Mouse (Mus musculus) heart, adult 2 months (tissue): ENCODE results near the gene Selenoo.

Experiments
- CTCF ChIP-seq: fragments of 200-600 bp; IDR thresholded peaks from 2 replicates; pipeline ENCODE4 v1.8.1; 2022; ENCODE audit warnings: antibody characterized with exemption, mild to moderate bottlenecking, moderate library complexity
- POLR2A ChIP-seq: fragments of 200-500 bp; IDR thresholded peaks from 2 replicates; pipeline ENCODE4 v1.6.1; 2011; ENCODE audit warnings: mild to moderate bottlenecking, low read depth, low read length, control low read depth; ENCODE audit not compliant: insufficient read depth

DNA sequence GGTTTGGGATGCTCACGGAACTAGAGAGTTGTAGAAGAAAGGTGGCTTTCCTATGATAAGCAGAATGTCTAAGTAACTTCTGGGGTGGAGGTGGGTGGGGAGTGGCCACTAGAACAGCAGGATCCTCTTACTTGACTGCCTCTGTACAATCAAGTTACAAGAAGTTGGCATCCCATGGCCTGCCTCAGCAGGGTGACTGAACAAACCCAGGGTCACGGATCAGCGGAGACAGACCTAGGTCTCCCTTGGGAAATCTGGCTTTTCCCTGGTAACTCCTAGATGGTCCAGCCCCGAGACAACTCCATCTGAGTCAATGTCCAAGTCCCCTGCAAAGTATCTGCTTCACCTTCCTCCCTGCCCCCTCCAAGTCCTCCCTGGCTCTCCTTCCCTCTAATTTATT, 59.0 kb downstream of the Selenoo start:
- TF ChIP-seq POLR2A (no peak), CTCF (no peak)
